Mouse (Mus musculus) G1E (cell line): ENCODE results near the gene Gm10722.
"Not testable (repeated sequence)": the region's sequence is repeated elsewhere in the genome, so short reads cannot be mapped to it uniquely, and the experiment has no call there.

Source experiments
- CTCF ChIP-seq: IDR thresholded peaks from 2 replicates; pipeline ENCODE4 v1.5.1; 2012; ENCODE audit warnings: low read depth, low read length, inconsistent platforms, mixed read lengths
- GATA1 ChIP-seq: IDR thresholded peaks from 2 replicates; pipeline ENCODE4 v1.6.1; 2012; ENCODE audit warnings: borderline replicate concordance, low read length, inconsistent platforms, mixed read lengths
- GATA2 ChIP-seq: IDR thresholded peaks from 2 replicates; pipeline ENCODE4 v1.6.1; 2012; ENCODE audit warnings: low read depth, low read length, inconsistent platforms, borderline replicate concordance
- POLR2AphosphoS5 ChIP-seq: IDR thresholded peaks from 2 replicates; pipeline ENCODE4 v1.6.1; 2012; ENCODE audit warnings: low read depth, low read length, inconsistent platforms; ENCODE audit not compliant: insufficient replicate concordance
- TAL1 ChIP-seq: conservative IDR thresholded peaks from 2 replicates; pipeline ENCODE4 v1.6.1; 2012; ENCODE audit warnings: low read depth, low read length, inconsistent platforms, mixed read lengths

- TF ChIP-seq CTCF, TAL1, POLR2AphosphoS5, GATA1, GATA2: not testable (repeated sequence)
These were observed 23.4 kb downstream of the Gm10722 start for GRCm38 (mm10) chr9:3023985-3024648.
